Mouse (Mus musculus): ENCODE measurements at regions not wholly inside any gene's neighbourhood (a gene's known extent, or its start where the extent isn't known, plus 50 kb on each side); places are given as distances from the start of the nearest gene placed in this dataset.

- DNase-seq (ENCODE audit: low read depth in 2 of 2, low spot score in 2 of 2): no peak
Measured at GRCm38 (mm10) chr14:76244338-76245062, 133.8 kb downstream of the Nufip1 start.

DNA sequence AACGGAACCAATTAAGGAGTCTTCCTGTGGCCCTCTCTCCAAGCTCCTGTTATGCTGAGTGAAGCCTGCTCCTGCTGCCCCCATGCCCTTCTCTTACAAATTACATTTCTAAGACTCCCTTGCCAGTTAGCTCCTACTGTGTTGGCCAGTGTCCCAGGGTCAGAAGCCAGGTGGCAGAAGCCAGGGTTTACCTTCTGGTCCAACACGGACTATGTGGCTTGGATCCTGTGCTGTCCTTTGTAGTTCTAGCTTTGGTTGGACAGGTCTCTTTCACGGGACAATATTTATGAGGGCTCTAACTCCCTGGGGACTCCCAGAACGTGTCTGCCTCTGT is 134.3 kb downstream of the Nufip1 start:
- no peak for DNase-seq (ENCODE audit: low read depth in 2 of 2, low spot score in 2 of 2)

DNA sequence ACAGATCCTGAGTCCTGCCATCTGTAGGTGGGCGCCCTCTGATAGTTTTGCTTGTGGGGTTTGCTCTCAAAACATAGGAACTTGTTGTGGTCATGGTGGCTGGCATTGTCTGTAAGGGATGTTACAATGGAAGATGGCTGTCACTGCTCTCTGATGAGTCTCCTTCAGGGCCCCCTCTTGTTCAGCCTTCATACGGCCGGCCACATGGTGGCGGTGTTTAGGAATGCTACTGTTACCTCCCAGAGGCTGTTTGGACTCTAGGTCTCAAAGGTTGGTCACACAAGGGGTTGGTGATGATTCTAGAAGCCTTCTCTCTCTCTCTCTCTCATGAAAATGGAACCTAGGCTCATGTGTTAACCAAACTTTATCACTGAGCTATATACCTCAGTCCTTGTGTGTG is 137.0 kb downstream of the Nufip1 start:
- DNase-seq (ENCODE audit: low read depth in 2 of 2, low spot score in 2 of 2): no peak

DNA sequence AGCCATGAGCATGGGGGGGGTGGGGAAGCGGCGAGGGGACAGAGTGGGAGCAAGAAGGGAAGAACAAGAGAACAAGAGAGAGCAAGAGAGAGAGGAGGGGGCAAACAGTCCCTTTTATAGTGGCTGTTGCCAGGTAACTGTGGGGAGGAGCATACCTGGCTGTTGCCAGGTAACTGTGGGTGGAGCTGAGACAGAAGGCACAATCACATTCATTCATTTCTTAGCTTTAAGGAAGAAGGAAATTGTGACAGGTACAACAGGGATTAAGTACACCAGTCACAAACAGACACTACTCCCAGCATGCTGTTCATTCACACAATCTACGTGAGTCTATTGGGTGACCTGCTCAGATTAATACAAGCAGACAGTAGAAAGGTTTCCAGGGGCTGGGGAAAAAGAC is 143.2 kb downstream of the Nufip1 start:
- no peak for DNase-seq (ENCODE audit: low read depth in 2 of 2, low spot score in 2 of 2)

DNA sequence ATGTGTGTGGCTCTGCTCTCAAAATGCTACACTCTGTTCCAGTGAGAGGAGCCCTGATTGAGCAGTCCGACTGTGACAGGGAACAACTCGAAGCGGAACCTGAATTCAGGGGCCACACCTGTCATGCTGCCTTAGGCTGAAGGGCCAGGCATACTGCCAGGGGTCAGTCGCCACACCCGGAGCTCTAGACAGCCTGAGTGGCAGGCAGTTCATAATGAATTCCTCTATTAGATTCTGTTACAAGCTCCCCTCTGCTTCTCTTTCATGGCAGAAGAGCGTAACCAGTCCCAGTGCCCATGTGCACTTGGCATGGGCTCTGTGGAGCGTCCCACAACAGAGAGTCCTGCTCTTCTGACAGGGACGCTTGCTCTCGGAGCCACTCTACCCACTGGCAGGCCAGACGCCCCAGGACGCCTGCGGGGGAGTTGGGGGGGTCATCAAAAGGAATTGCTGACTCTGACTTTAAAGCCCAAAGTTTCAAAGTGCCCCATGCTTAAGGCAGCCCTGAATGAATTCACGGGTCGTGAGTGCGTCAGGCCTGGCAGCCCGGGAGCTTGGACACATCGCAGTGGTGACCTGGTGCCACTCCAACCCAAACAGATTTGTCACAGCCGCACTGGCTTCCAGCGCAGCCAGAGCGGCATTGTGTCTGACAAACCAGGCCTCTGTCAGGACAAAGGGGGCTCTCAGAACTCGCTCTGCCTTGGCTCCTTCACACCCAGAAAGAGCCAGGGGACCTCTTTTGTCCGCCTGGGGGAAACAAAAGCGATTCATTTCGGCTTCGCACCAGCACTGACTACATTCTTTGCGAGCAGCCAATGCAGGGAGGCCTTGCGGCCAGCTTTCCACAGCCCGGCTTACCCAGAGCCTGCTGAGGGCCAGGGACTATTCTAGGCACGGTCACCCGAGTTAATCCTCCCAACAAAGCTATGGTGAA is 144.1 kb downstream of the Nufip1 start:
- DNase-seq (ENCODE audit: low read depth in 2 of 2, low spot score in 2 of 2): no peak

GRCm38 (mm10) chr14:76255971-76256370 is 145.3 kb downstream of the Nufip1 start:
- no peak for DNase-seq (ENCODE audit: low read depth in 2 of 2, low spot score in 2 of 2)

- no peak for DNase-seq (ENCODE audit: low read depth in 2 of 2, low spot score in 2 of 2)
Measured at GRCm38 (mm10) chr14:76258626-76259025, 147.9 kb downstream of the Nufip1 start.

GRCm38 (mm10) chr14:76260628-76261293 is 150.1 kb downstream of the Nufip1 start:
- DNase-seq (ENCODE audit: low read depth in 2 of 2, low spot score in 2 of 2): no peak

GRCm38 (mm10) chr14:76263682-76264081 is 151.1 kb upstream of the Tsc22d1 start:
- no peak for DNase-seq (ENCODE audit: low read depth in 2 of 2, low spot score in 2 of 2)

DNA sequence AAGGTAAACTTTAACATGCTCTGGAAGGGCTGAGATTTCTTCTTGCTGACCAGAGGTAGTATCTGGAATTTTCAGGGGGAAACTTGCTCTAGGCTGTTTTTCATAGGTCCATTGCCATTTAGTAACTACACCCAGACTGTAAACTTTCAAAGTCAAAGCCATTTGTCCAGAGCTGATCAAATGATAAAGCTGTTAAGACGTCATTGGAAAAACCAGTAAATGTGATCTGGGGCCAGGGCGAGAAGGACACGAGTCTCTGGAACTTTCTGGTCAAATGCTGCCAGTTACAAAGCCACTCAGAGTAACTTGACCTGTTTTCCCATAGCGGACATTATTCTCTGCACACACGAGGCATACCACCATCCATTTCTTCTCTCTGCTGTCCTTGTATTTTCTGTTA is 148.9 kb upstream of the Tsc22d1 start:
- no peak for DNase-seq (ENCODE audit: low read depth in 2 of 2, low spot score in 2 of 2)

DNA sequence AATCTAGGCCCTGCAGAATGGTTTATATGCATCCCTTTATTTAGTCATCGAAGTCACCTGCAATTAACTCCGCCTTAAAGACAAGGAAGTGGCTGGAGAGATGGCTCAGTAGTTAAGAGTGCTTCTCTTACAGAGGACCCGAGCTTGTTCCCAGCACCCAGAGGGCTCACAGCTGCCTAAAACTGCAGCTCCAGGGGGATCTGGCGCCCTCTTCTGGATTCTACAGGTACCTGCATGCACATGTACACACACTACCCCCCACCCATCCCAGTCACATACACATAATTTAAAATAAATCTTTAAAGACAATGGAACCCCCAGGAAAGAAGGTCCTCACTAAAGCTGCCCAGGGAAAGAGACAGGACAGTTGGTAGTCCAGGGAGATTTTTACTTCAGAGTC is 148.5 kb upstream of the Tsc22d1 start:
- DNase-seq (ENCODE audit: low read depth in 2 of 2, low spot score in 2 of 2): no peak

- no peak for DNase-seq (ENCODE audit: low read depth in 2 of 2, low spot score in 2 of 2)
Measured at GRCm38 (mm10) chr14:76267091-76267490, 147.7 kb upstream of the Tsc22d1 start.

GRCm38 (mm10) chr14:76271190-76271589 is 143.6 kb upstream of the Tsc22d1 start:
- DNase-seq (ENCODE audit: low read depth in 2 of 2, low spot score in 2 of 2): no peak

GRCm38 (mm10) chr14:76272840-76273239 is 141.9 kb upstream of the Tsc22d1 start:
- DNase-seq (ENCODE audit: low read depth in 2 of 2, low spot score in 2 of 2): no peak

DNA sequence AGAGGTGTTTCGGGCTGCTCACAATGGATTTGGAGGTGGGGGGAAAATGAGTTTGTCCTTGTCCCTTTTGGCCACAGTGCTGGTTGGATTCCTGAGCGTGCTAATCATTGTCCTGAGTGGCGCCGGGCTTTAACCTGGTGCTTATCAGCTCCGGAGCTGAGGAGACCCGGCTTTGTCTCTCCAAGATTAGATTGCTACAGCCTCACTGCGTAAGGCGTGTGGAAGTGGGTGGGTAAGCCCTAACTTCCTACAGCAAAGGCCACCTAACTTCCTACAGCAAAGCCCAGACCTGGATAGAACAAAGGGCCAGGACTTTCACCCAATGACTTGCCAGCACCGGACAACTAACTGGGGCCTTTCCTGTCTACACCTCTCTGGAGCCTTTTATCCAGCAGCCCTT is 138.1 kb upstream of the Tsc22d1 start:
- DNase-seq (ENCODE audit: low read depth in 2 of 2, low spot score in 2 of 2): no peak

- no peak for DNase-seq (ENCODE audit: low read depth in 2 of 2, low spot score in 2 of 2)
Measured at GRCm38 (mm10) chr14:76278751-76279450, 135.9 kb upstream of the Tsc22d1 start.

GRCm38 (mm10) chr14:76279561-76279960 is 135.2 kb upstream of the Tsc22d1 start:
- no peak for DNase-seq (ENCODE audit: low read depth in 2 of 2, low spot score in 2 of 2)

- DNase-seq (ENCODE audit: low read depth in 2 of 2, low spot score in 2 of 2): no peak
Measured at GRCm38 (mm10) chr14:76281867-76282266, 132.9 kb upstream of the Tsc22d1 start.

GRCm38 (mm10) chr14:76287768-76288167 is 127.0 kb upstream of the Tsc22d1 start:
- DNase-seq (ENCODE audit: low read depth in 2 of 2, low spot score in 2 of 2): no peak

GRCm38 (mm10) chr14:76290401-76291018 is 124.3 kb upstream of the Tsc22d1 start:
- no peak for DNase-seq (ENCODE audit: low read depth in 2 of 2, low spot score in 2 of 2)

DNA sequence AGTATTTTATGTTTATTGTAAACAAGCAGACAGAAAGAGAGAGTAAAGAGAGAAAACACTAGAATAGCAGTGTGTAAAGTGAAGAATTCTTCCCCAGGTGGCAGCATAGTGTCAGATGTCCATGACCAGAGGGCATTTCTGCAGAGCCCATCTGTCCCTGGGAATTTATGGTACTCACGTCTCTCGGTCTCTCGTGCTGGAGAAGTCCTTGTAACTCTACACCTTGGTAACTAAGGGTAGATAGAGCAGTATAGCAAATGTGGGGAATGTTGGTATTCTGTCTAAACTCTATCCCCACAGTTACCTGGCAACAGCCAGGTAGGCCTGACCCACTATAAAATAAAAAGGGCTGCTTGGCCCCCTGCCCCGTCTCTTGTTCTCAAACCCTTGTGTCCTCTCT is 122.5 kb upstream of the Tsc22d1 start:
- no peak for DNase-seq (ENCODE audit: low read depth in 2 of 2, low spot score in 2 of 2)
